Mouse (Mus musculus): ENCODE results near the gene Rnf168. TPM values are rescaled to one million over a fixed set of nuclear protein-coding genes. Genes with fewer than 3 reads are reported as not detected.
"Not testable (repeated sequence)": the region's sequence is repeated elsewhere in the genome, so short reads cannot be mapped to it uniquely, and the experiment has no call there.

The Rnf168 gene
- polyA plus RNA-seq, 1 experiment, result 5.6 TPM

- Histone ChIP-seq H3K27me3 (ENCODE audit: control insufficient read depth, insufficient read depth, low read length) (no peaks in the 10 kb centered on the region), H3K4me3 (ENCODE audit: extremely low read depth, insufficient read depth, insufficient read length) (no peak overlapping the region), H3K4me1 (ENCODE audit: control insufficient read depth, insufficient read depth, insufficient read length) (peaks cover 14% of the 10 kb centered on the region; the same call in 1 of the 2 replicates), H3K27ac (ENCODE audit: insufficient read depth, low read length) (no peak overlapping the region), H3K36me3 (ENCODE audit: control insufficient read depth, insufficient read depth, low read length) (peaks cover 17% of the 10 kb centered on the region)
- no peak for DNase-seq (ENCODE audit: low read depth in 1 of 2, low spot score in 2 of 2)
- no peak for TF ChIP-seq CTCF (IDR thresholded peaks at IDR 0.05; ENCODE audit: extremely low read depth, insufficient read depth, insufficient read length, insufficient replicate concordance)
- TF ChIP-seq POLR2A (IDR thresholded peaks at IDR 0.05; ENCODE audit: low read depth, low read length), result no peak
- 96% methylated on average over 8 of the region's 8 CpGs for WGBS
These were observed 3.0 kb downstream of the Rnf168 start for GRCm38 (mm10) chr16:32280211-32280610.

- Histone ChIP-seq H3K36me3 (ENCODE audit: control insufficient read depth, insufficient read depth, low read length) (peaks cover 24% of the 10 kb centered on the region), H3K4me3 (ENCODE audit: extremely low read depth, insufficient read depth, insufficient read length) (no peak overlapping the region), H3K27ac (ENCODE audit: insufficient read depth, low read length) (no peak overlapping the region), H3K27me3 (ENCODE audit: control insufficient read depth, insufficient read depth, low read length) (no peaks in the 10 kb centered on the region), H3K4me1 (ENCODE audit: control insufficient read depth, insufficient read depth, insufficient read length) (0 out of 2 replicates have a peak, but pooled peaks cover 2% of the 10 kb centered on the region)
- no peak for TF ChIP-seq CTCF (IDR thresholded peaks at IDR 0.05; ENCODE audit: extremely low read depth, insufficient read depth, insufficient read length, insufficient replicate concordance)
- no peak for TF ChIP-seq POLR2A (IDR thresholded peaks at IDR 0.05; ENCODE audit: low read depth, low read length)
- DNase-seq (ENCODE audit: low read depth in 1 of 2, low spot score in 2 of 2), result no peak
These were observed 5.3 kb downstream of the Rnf168 start for GRCm38 (mm10) chr16:32282608-32283007.

- Histone ChIP-seq H3K27me3 (ENCODE audit: control insufficient read depth, insufficient read depth, low read length) (no peaks in the 10 kb centered on the region), H3K4me3 (ENCODE audit: extremely low read depth, insufficient read depth, insufficient read length) (no peak overlapping the region), H3K4me1 (ENCODE audit: control insufficient read depth, insufficient read depth, insufficient read length) (no peaks in the 10 kb centered on the region), H3K27ac (ENCODE audit: insufficient read depth, low read length) (no peak overlapping the region), H3K36me3 (ENCODE audit: control insufficient read depth, insufficient read depth, low read length) (peaks cover 21% of the 10 kb centered on the region)
- TF ChIP-seq CTCF (IDR thresholded peaks at IDR 0.05; ENCODE audit: extremely low read depth, insufficient read depth, insufficient read length, insufficient replicate concordance) (no peak), POLR2A (IDR thresholded peaks at IDR 0.05; ENCODE audit: low read depth, low read length) (no peak)
- DNase-seq (ENCODE audit: low read depth in 1 of 2, low spot score in 2 of 2), result no peak
- WGBS, result 97% methylated on average over 4 of the region's 4 CpGs
These were observed 14.6 kb downstream of the Rnf168 start for GRCm38 (mm10) chr16:32291821-32292220.

- peaks cover 14% of the 10 kb centered on the region for H3K36me3 ChIP-seq (ENCODE audit: control insufficient read depth, insufficient read depth, low read length)
- H3K4me1 ChIP-seq (ENCODE audit: control insufficient read depth, insufficient read depth, insufficient read length); H3K27me3 ChIP-seq (ENCODE audit: control insufficient read depth, insufficient read depth, low read length); H3K4me3 ChIP-seq (ENCODE audit: extremely low read depth, insufficient read depth, insufficient read length); H3K27ac ChIP-seq (ENCODE audit: insufficient read depth, low read length); DNase-seq (ENCODE audit: low read depth in 1 of 2, low spot score in 2 of 2): not testable (repeated sequence)
- 91% methylated on average over 4 of the region's 4 CpGs for WGBS
These were observed 22.4 kb downstream of the Rnf168 start for GRCm38 (mm10) chr16:32299617-32300016.

GRCm38 (mm10) chr16:32303046-32303445 lies 25.8 kb downstream of the Rnf168 start:
- DNase-seq (ENCODE audit: low read depth in 1 of 2, low spot score in 2 of 2), result no peak
- H3K4me1 ChIP-seq (ENCODE audit: control insufficient read depth, insufficient read depth, insufficient read length), result no peaks in the 10 kb centered on the region
- WGBS, result 91% methylated on average over 1 of the region's 1 CpGs
- peaks cover 12% of the 10 kb centered on the region for H3K36me3 ChIP-seq (ENCODE audit: control insufficient read depth, insufficient read depth, low read length)
- H3K4me3 ChIP-seq (ENCODE audit: extremely low read depth, insufficient read depth, insufficient read length), result no peak overlapping the region
- H3K27ac ChIP-seq (ENCODE audit: insufficient read depth, low read length), result no peak overlapping the region
- TF ChIP-seq CTCF (IDR thresholded peaks at IDR 0.05; ENCODE audit: extremely low read depth, insufficient read depth, insufficient read length, insufficient replicate concordance) (no peak), POLR2A (IDR thresholded peaks at IDR 0.05; ENCODE audit: low read depth, low read length) (no peak)
- no peaks in the 10 kb centered on the region for H3K27me3 ChIP-seq (ENCODE audit: control insufficient read depth, insufficient read depth, low read length)

GRCm38 (mm10) chr16:32303886-32304285 lies 26.6 kb downstream of the Rnf168 start:
- WGBS, result over 99% methylated on average over 7 of the region's 7 CpGs
- peaks cover 8% of the 10 kb centered on the region for H3K36me3 ChIP-seq (ENCODE audit: control insufficient read depth, insufficient read depth, low read length)
- TF ChIP-seq POLR2A (IDR thresholded peaks at IDR 0.05; ENCODE audit: low read depth, low read length) (no peak), CTCF (IDR thresholded peaks at IDR 0.05; ENCODE audit: extremely low read depth, insufficient read depth, insufficient read length, insufficient replicate concordance) (no peak)
- H3K27me3 ChIP-seq (ENCODE audit: control insufficient read depth, insufficient read depth, low read length), result no peaks in the 10 kb centered on the region
- no peak overlapping the region for H3K27ac ChIP-seq (ENCODE audit: insufficient read depth, low read length)
- DNase-seq (ENCODE audit: low read depth in 1 of 2, low spot score in 2 of 2), result no peak
- H3K4me3 ChIP-seq (ENCODE audit: extremely low read depth, insufficient read depth, insufficient read length), result no peak overlapping the region
- H3K4me1 ChIP-seq (ENCODE audit: control insufficient read depth, insufficient read depth, insufficient read length), result no peaks in the 10 kb centered on the region

GRCm38 (mm10) chr16:32311970-32312369 lies 34.7 kb downstream of the Rnf168 start:
- no peak overlapping the region for H3K4me3 ChIP-seq (ENCODE audit: extremely low read depth, insufficient read depth, insufficient read length)
- H3K27me3 ChIP-seq (ENCODE audit: control insufficient read depth, insufficient read depth, low read length), result no peaks in the 10 kb centered on the region
- no peak overlapping the region for H3K27ac ChIP-seq (ENCODE audit: insufficient read depth, low read length)
- no peaks in the 10 kb centered on the region for H3K36me3 ChIP-seq (ENCODE audit: control insufficient read depth, insufficient read depth, low read length)
- no peaks in the 10 kb centered on the region for H3K4me1 ChIP-seq (ENCODE audit: control insufficient read depth, insufficient read depth, insufficient read length)
- TF ChIP-seq POLR2A (IDR thresholded peaks at IDR 0.05; ENCODE audit: low read depth, low read length) (no peak), CTCF (IDR thresholded peaks at IDR 0.05; ENCODE audit: extremely low read depth, insufficient read depth, insufficient read length, insufficient replicate concordance) (no peak)
- no peak for DNase-seq (ENCODE audit: low read depth in 1 of 2, low spot score in 2 of 2)
- 83% methylated on average over 4 of the region's 4 CpGs for WGBS
